Mouse (Mus musculus) right cerebral cortex, postnatal 4 days (tissue): ENCODE measurements around the gene Tmem213.

Experiments
- DNase-seq: peaks from one replicate; pipeline ENCODE4 v3.0.0-alpha.2; 2022

Gene Tmem213

GRCm38 (mm10) chr6:38109160-38109795 lies at the start of gene Tmem213:
Gene Tmem213 (plus strand): TSS chr6:38109255.
- DNase-seq = no peak

DNA sequence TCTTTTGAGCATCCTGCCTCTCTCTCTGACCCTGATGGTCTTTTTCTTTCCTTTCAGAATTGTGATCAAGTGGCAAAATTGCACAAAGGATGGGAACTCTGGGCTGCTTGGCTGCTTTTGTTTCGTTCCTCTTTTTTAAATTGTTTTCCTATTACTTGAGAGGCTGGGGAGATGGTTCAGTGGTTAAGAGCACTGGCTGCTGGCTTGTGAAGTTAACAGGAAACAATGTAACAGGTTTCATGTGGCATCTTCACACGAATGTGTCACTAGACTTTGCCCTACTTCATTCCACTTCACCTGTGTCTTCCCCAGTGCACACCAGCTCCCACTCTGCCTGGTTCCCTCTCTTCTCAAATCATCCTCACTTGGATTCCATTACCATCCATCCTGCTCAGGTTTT lies 44.4 kb upstream of the Tmem213 start:
- DNase-seq = no peak

DNA sequence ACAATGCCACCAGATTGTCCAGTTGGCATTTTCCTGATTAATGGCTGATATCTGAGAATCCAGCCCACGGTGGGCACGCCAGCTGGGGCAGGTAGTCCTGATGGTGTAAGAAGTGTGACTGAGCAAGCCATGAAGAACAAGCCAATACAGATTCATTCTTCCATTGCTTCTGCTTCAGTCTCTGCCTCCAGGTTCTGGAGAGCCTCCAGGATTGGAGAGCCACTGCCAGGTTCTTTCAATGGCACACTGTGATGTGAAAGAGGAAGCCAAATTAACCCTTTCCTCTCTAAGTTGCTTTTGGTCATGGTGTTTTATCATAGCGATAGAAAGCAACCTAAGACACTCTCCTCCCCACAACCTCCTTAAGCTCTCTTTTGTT lies 43.9 kb upstream of the Tmem213 start:
- DNase-seq = peak; percentile 61

DNA sequence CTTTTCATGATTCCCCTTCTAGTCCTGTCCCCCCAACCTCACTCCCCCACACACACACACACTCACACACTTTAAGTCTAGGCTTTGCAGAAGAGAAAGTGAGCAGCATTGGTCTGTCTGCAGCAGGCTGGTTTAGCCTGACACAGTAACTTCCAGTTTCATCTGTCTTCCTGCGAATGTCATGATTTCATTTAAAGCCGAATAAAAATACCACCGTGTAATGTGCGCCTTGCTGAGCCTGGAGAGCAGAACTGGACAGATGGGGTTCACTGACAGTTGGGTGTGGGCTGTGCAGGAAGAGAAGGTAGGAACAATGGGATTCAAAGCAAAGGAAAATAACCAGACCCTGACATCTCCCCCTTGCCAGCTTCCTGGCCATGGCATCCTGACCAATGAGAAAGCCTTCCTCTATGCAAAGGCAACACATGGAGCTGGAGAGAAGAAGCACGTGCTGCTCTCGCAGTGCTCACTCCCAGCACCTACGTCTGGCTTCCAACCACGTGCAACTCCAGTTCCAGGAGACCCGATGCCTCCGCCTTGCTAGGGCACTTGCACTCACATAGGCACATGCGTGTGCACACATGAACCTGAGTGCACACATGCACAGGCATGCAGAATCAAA lies 43.4 kb upstream of the Tmem213 start:
- DNase-seq = peak; percentile 14

GRCm38 (mm10) chr6:38066215-38066614 lies 42.8 kb upstream of the Tmem213 start:
- DNase-seq = peak; percentile 53

- no peak for DNase-seq
Measured at GRCm38 (mm10) chr6:38071256-38071655, 37.8 kb upstream of the Tmem213 start.

DNA sequence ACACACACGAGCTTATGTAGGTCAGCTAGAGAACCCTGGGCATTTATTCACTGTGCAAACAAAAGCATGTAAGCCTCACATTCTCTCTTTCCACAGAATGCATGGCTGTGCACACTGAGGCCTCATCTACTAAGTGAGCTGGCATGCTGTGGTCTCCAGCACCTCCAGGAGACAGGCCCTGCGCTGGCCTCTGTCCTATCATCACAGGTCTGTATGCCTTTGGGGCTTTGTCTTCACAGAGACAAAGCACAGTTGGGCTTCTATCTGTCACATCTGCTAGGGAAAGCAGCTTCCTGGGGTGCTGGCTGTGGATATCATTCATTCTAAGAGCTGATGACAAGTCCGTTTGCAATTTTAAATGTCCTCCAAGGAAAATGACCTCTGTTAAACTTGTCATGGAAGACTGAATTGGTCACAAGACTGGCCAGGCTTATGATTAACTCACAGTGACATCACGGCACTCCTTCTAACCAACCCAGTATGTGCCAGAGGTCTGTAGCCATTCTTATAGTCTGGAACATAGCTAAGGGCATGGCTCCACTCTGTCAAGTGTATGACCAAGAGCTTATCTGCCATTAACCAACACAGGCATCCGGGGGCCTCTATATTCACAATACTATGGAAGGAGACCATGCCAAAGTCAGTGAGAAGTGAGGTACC lies 36.8 kb upstream of the Tmem213 start:
- DNase-seq = no peak

DNA sequence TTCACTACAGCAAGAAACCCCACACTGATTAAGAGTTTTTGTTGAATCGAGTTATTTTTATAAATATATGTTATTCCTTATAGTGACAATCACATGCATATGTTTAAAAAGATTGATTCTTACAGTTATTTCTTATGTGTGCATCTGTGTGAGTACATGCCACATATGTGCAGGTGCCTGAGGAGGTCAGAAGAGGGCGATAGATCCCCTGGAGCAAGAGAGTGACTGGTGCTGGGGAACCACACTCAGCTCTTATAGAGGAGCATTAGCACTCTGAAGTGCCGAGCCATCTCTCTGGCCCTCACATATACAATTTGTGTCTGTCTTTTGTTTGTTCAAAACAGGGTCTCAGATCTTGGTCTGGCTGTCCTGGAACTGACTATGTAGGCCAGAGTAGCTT lies 35.5 kb upstream of the Tmem213 start:
- DNase-seq = no peak

DNA sequence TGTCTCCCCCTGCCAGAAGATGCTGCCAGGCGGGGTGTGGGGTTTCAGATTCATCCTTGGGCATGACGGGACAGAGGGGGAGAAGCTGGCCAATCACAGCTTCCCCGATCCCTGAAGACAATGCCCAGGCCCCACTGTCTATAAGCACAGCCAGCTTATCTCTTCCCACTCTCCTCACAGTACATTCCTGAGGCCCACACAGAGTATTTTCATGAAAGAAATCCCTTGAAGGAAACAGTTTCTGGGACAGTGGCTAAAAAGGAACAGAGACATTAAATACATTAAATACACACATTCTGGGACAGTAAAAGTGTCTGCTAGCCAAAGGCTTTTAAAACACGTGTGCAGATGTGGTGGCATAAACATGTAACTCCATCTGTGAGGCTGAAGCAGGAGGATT lies 28.7 kb upstream of the Tmem213 start:
- DNase-seq = no peak

DNA sequence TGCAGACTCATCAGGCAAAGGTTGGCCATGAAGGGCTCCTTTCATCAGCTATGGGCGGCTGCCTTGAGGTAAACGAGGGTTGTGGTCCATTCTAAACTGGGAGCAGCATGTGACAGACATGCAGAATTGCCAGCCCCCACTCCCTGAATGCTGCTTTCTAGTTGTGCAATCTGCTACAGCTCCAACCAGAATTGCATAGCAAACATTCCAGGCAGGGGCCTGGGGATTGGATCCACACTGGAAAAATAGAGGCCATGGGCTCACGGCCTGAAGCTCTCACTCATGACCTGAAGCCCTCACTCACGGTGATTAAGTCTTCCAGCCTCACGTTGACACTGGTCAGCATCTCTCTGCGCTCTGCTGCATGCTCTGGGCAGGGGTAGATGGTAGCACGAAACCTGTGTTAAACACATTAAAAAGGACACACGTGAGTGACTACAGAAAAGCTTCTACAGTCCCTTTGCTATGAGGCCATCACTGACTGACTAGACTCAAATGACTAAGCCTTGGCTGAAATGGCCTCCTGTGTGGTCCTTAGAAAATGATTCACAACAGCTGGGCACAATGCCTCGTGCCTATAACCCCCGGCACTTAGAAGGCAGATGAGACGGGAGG lies 27.2 kb upstream of the Tmem213 start:
- DNase-seq = no peak

GRCm38 (mm10) chr6:38083204-38083603 lies 25.9 kb upstream of the Tmem213 start:
- DNase-seq = no peak

DNA sequence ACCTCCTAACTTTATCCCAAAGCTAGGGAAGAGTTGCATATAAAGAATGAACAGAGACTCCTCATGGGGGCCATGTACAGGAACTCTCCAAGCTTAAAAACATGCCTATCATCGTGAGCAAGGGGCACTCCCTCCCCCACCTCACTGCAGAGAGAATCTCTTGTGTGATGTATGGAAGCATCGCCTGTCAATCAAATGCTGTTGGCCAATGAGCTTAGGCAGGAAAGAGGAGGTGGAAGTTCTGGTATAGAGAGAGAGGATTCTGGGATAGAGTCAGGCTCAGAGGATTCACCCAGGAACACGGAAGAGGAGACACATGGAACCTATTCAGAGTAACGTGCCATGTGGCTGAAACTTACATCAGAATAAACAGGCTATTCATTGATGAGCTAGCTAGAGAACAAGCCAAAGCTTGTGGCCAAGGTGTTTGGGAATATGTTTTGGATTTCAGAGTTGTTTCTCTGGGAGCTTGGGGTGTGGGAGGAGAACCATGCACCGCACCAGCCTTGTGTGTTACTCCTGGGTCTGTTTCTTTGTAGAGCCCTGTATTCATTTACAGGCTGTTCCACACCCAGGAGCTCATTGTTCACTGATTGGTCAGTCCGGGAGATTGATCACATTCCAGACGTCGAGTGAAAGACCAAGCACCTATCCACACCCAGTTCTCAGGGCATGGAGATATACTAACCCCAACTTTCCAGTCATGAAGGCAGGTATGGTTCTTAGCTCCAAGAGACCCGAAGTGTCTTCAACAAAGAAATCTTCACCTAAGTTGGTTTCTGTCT lies 21.6 kb upstream of the Tmem213 start:
- no peak for DNase-seq

DNA sequence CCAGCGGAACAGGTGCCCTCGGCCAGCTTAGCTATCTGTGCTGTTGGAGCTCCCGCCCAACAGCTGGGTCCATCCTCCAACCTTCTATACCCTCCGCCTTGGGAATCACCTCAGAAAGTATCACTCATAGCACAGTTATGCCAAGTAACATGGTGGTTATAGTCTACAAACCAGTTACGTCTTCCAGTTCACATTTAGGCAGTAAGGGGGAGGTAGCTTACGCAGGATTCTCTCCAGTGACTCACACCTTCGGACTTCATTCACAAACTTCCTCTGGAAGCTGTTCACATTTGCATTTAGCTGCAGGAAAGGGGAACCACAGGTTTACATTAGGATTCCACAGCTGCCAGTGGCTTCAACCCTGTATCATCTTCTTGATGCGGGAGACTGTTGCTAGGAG lies 16.5 kb upstream of the Tmem213 start:
- DNase-seq = no peak

DNA sequence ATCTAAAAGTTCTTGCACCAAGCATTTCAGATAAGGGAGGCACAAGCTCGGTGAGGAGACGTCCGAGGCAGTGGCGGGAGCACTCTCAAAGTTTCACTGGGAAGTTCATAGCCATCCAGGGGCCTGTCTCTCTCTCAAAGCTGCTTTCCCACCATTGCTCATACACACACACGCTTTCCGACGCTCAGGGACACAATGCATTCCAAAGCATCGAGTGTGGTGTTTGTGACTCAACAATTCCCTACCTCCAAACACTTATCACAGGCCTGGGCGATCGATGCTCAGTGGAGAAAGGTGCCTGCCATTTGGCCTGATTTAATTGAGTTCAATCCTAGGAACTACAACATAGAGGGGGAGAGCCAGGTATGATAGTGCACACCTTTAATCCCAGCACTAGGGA lies 14.4 kb upstream of the Tmem213 start:
- no peak for DNase-seq

GRCm38 (mm10) chr6:38096961-38097370 lies 12.1 kb upstream of the Tmem213 start:
- DNase-seq = no peak

DNA sequence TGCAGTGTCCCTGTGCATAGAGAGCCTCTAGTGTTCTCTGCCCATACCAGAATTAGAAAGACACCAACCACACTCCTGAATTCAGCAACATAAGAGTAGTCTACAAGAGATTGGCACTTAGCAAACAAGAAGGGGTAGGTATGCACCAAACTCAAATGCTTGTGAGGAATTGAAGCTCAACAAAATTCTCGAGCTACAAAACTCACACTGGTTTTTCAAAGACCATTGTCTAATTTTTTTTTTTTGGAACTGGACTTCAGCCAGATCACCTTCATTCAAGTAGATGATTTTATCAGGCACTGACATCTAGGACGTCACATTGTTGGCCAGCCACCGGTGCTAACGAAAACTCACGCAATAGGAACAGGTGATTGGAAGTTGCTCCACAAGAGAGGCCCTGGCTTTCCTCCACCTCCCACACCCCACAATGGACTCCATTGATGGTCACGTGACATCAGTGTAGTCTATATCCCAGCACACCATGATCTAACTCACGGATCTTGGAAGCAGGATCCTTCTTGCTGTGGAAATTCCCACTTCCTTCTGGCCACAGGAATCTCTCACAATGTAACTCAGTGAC lies 6.7 kb upstream of the Tmem213 start:
- DNase-seq = no peak

DNA sequence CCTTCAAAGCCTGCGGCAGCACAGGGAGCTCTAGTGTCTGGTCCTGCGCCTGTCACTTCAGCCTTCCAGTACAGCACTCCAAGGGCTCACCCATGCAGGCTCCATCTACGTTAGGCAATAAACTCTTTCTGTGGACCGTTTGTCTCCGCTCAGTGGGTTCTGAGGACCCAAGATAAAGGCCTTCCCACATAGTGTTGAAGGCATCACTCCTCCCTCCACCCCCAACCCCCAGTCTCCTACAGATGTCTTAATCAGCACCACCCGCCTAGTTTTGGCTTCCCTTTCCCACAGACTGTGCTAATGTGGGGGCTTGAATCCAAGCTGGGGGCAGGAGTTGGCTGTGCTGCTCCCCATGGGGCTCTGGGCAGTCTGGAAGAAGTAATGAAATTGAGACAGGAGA lies 5.3 kb upstream of the Tmem213 start:
- no peak for DNase-seq

- no peak for DNase-seq
Measured at GRCm38 (mm10) chr6:38105924-38106323, 3.1 kb upstream of the Tmem213 start.

DNA sequence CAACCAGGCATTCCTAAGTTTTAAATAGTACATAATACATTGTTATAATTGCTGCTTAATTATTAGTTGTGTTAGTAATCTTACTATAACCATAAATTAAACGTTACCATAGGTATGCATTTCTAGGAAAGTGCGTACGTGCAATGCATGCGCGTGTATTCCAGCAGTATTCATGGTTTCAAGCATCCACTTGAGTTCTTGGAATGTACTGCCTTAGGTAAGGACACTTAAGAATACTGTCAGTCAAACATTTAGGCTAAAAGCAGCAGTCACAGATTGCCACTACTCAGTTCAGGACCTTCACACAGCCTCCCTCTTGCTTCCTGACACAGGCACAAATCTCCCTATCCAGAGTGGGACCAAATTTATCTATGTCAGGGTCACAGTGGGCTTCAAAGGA lies 606 bp upstream of the Tmem213 start:
- no peak for DNase-seq

DNA sequence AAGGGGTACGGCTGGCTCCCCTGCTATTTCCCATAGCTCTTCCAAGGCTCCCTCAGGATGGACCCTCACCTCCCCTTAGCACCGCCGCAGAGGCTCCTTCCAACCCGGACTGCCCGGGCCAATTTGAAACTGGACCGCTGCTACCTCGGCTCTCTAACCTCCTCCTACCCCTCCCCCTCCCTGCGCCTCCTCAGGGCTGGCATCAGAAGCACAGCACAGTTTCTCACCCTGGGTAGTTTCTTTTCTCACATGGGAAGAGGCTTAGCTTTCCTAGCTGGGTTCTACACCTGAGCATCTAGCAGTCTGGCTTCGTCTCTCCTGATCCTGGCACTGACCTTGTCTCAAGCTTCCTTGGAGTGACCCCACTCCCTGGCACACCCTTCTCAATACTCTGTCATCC lies 816 bp downstream of the Tmem213 start:
- no peak for DNase-seq

DNA sequence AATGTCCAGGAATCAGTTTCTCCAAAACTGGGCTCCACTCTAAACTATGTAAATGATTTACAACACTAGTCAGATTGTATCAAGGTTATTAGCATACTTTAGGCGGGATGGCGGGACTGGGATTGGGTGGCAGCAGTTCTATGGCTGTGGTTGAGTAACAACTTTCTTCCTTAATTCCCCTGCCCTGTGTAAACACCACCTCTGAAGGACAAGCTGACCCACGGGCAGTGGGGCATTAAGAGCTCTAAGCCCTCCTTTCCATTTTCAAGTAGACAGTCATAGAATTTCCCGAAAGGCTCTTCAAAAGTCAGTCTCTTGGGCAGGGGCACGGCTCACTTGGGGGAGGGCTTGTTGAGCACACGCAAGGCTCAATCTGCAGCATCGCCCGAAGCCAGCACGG lies 1.8 kb downstream of the Tmem213 start:
- DNase-seq = no peak

DNA sequence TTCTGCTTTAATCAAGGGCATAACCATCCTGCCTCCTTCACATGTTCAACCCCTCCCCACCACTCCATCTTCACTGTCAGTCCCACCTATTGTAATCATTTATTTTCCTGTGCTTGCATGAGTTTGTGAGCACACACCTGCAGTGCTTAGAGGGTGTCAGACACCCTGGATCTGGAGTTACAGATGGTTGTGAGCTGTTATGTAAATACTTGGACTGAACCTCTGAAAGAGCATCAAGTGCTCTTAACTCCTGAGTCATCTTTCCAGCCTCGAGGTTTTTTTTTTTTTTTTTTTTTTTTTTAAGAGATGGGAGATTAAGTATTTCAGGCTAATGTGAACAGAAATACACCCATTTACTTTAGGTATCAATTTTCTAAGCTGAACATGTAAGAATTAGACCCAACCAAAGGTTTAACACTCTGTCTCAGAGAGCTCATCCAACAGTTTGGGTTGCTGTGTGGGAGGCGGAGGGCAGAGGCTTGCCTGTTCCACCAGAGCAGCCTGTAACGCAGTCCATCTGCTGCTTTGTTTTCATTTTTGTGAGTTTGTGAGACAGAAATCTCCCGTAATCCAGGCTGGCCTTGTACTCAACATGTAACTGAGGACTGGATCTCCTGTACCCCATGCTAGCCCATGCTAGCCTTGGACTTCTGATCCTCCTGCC lies 7.2 kb downstream of the Tmem213 start:
- no peak for DNase-seq
